23 mouse cellular contexts compared by ENCODE assay signal in the genomic region with DNA sequence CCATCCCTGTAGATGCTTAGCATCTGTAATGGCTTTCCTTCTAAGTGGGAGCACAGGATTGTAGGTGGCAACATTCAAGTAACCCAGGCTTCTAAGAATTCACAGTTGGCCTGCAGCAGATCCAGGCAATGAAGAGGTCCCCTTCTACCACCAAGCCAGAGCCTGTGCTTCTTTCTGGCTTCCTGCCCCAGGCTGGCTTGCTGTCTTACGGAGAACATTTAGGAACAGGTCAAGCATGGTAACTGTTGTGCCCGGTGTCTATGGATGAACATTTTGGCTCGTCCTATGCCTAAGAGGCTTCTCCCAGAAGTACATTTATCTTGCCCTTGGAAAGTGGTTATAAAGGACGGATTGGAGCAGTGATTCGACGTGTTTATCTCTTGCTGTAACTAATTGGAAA. TPM values are rescaled to one million over a fixed set of nuclear protein-coding genes. Genes with fewer than 3 reads are reported as not detected.
"Had no signal": no experiment of that assay in that cellular context is flagged by ENCODE, and none has a peak within 500 bp of the region (broad histone marks: within the 10 kb centered on the region; RNA-seq: fewer than 3 reads in every experiment).

No protein-coding gene starts in this region.

- DNase-seq: kidney, adult 18-20 months; layer of hippocampus, postnatal 36 days; liver, embryonic 13.5 days; lung, adult 2 months; lung, postnatal 14 days; lung, postnatal 4 days; midbrain, embryonic 14.5 days; right cerebral cortex, adult 18-20 months; right cerebral cortex, postnatal 14 days; right cerebral cortex, postnatal 4 days; thymus, adult 2 months; thymus, postnatal 14 days; thymus, postnatal 4 days had no signal

- H3K27me3 ChIP-seq: limb, embryonic 12.5 days; limb, embryonic 15.5 days; liver, embryonic 13.5 days had no signal

- H3K27ac ChIP-seq: kidney, postnatal 0 days; limb, embryonic 12.5 days; limb, embryonic 15.5 days; liver, embryonic 13.5 days; stomach, postnatal 0 days had no signal

- H3K4me3 ChIP-seq: limb, embryonic 12.5 days; limb, embryonic 15.5 days; liver, embryonic 13.5 days had no signal

- H3K9ac ChIP-seq: limb, embryonic 12.5 days; limb, embryonic 15.5 days; liver, embryonic 13.5 days had no signal

- H3K4me1 ChIP-seq: limb, embryonic 12.5 days had no signal

- H3K36me3 ChIP-seq: liver, embryonic 13.5 days had no signal

- H3K9me3 ChIP-seq: limb, embryonic 12.5 days; limb, embryonic 15.5 days; liver, embryonic 13.5 days had no signal

- H3K4me2 ChIP-seq: limb, embryonic 12.5 days; limb, embryonic 15.5 days; liver, embryonic 13.5 days; midbrain, embryonic 11.5 days had no signal

RNA-seq across cellular contexts. Expression of gene Cldn20, which starts 40.7 kb away (rescaled TPM):
- total RNA-seq: layer of hippocampus, adult 8-10 months; megakaryocyte-erythroid progenitor cell, adult 5-6 weeks had no signal
- polyA plus RNA-seq: limb, embryonic 12.5 days; liver, embryonic 13.5 days; lung, embryonic 16.5 days; midbrain, embryonic 11.5 days; midbrain, embryonic 14.5 days; neural tube, embryonic 11.5 days; neural tube, embryonic 14.5 days; stomach, postnatal 0 days; thymus, adult 2 months had no signal
